Mouse (Mus musculus) thymus, adult 2 months (tissue): ENCODE measurements around the gene AC129217.1.

Experiments used
- CTCF ChIP-seq: fragments of 200-500 bp; IDR thresholded peaks from 2 replicates; pipeline ENCODE4 v1.5.1; 2012; ENCODE audit warnings: mild to moderate bottlenecking, control low read depth, low read length, moderate library complexity, borderline replicate concordance; ENCODE audit not compliant: control insufficient read depth, poor library complexity, insufficient read depth; ENCODE audit errors: extremely low read depth
- POLR2A ChIP-seq: fragments of 200-500 bp; IDR thresholded peaks from 2 replicates; pipeline ENCODE4 v1.6.1; 2012; ENCODE audit warnings: mild to moderate bottlenecking, low read length, control low read depth, moderate library complexity; ENCODE audit not compliant: control insufficient read depth, poor library complexity, insufficient read depth; ENCODE audit errors: extremely low read depth

GRCm38 (mm10) chr19:8839908-8840791, 10.6 kb downstream of the AC129217.1 start:
- TF ChIP-seq POLR2A (no peak), CTCF (no peak)
